Mouse (Mus musculus): ENCODE data around the gene Zfp42.

Zfp42 gene

DNA sequence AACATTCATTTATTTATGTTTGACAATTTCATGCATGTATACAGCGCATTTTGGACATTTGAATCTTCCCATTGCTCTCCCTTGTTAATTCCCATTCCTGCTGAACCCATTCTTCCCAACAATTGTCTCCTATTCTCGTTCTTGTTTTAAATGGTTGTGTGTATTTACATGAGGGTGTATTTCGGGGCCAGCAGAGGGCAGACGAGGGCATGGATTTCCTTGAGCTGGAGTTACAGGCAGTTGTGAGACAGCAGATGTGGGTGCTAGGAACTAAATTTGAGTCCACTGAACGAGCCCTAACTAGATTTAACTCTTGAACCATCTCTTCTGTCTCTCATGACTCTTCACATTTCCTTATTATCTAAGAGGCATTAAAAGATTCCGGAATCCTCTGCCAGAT is 55.1 kb downstream of the Zfp42 start:
- no peak for DNase-seq (ENCODE audit: low read depth)

DNA sequence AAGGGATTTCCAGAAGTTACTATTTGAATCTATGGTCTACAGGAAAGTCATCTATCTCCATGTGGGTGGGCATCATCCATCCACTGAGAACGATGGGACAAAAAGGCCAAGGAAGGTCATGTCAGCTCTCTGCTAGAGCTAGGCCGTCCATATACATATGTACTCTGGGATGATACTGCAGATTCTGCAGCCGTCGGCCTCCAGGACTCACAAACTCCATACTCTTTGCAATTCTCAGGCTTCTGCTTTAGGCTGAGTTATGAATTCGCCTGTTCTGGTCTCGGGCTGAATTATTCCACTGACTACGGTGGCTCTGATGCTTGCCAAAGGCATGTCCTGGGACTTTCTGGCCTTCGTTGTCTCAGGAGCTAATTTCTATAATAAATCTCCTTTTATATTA is 58.1 kb downstream of the Zfp42 start:
- no peak for DNase-seq (ENCODE audit: low read depth)
